Mouse (Mus musculus) neural tube, embryonic 12.5 days (tissue): ENCODE measurements around the gene Flot1. TPM values are rescaled to one million over a fixed set of nuclear protein-coding genes. Genes with fewer than 3 reads are reported as not detected.
A peak's percentile ranks its signal among the peaks of the same experiment; 100 is the strongest.

Experiments
- ATAC-seq: fragments of 200-750 bp; cut with Nextera tagmentation; 2 replicates; pipeline ENCODE4 v1.8.0; 2017; ENCODE audit warnings: low read depth, mild to moderate bottlenecking, moderate TSS enrichment, moderate library complexity; ENCODE audit not compliant: low FRiP score
- H3K27ac ChIP-seq: fragments of 300-500 bp; sonication (generic); 2 replicates; pipeline ENCODE4 v1.5.1; 2016
- H3K27me3 ChIP-seq: fragments of 300-500 bp; sonication (generic); replicated peaks from 2 replicates; pipeline ENCODE4 v1.6.1; 2016; ENCODE audit warnings: mild to moderate bottlenecking
- H3K36me3 ChIP-seq: fragments of 300-500 bp; sonication (generic); 2 replicates; pipeline ENCODE4 v1.6.1; 2016; ENCODE audit warnings: mild to moderate bottlenecking
- H3K4me1 ChIP-seq: fragments of 300-500 bp; sonication (generic); 2 replicates; pipeline ENCODE4 v1.6.1; 2016
- H3K4me2 ChIP-seq: fragments of 300-500 bp; sonication (generic); replicated peaks from 2 replicates; pipeline ENCODE4 v1.6.1; 2016; ENCODE audit warnings: mild to moderate bottlenecking
- H3K4me3 ChIP-seq: fragments of 300-500 bp; sonication (generic); 2 replicates; pipeline ENCODE4 v1.5.1; 2016
- H3K9ac ChIP-seq: fragments of 300-500 bp; sonication (generic); 2 replicates; pipeline ENCODE4 v1.6.1; 2016; ENCODE audit warnings: mild to moderate bottlenecking
- H3K9me3 ChIP-seq: fragments of 300-500 bp; sonication (generic); 2 replicates; pipeline ENCODE4 v1.6.1; 2016; ENCODE audit warnings: mild to moderate bottlenecking
- WGBS: fragments of 180-500 bp; shearing (Covaris S2); methylation state at CpG from one replicate; pipeline ENCODE4 v1.1.7; 2016; 5-methylcytosine and 5-hydroxymethylcytosine counted together
- polyA plus RNA-seq: library from polyadenylated mRNA; unstranded; fragments of >200 nt; fragmentation: Nextera tagmentation; extraction: Ambion mirVana; gene quantifications from 2 replicates; pipeline ENCODE4 v1.2.1, GENCODE M21; 2016

Gene Flot1
- polyA plus RNA-seq, 1 experiment from 2014 or later: 60.5 TPM

GRCm38 (mm10) chr17:35840561-35840960 lies 17.5 kb downstream of the Flot1 start:
- peak overlapping the region; percentile 24; the same call in 1 of the 2 replicates for H3K4me3 ChIP-seq
- no peak for ATAC-seq
- peaks cover 21% of the 10 kb centered on the region for H3K36me3 ChIP-seq
- peak overlapping the region; percentile 47 for H3K4me2 ChIP-seq
- H3K4me1 ChIP-seq: peaks cover 23% of the 10 kb centered on the region
- no peaks in the 10 kb centered on the region for H3K27me3 ChIP-seq
- H3K27ac ChIP-seq: no peak overlapping the region
- WGBS: 59% methylated on average over 14 of the region's 14 CpGs
- H3K9me3 ChIP-seq: no peaks in the 10 kb centered on the region
- H3K9ac ChIP-seq: no peak overlapping the region

- Histone ChIP-seq H3K4me2 (peak within 1 kb of the TSS; percentile 65), H3K27me3 (no peaks in the 10 kb centered on the region), H3K27ac (0 out of 2 replicates have a peak within 1 kb of the TSS, but pooled peaks have one; percentile 26), H3K9ac (peak within 1 kb of the TSS; percentile 64), H3K36me3 (peaks cover 21% of the 10 kb centered on the region), H3K4me3 (peak within 1 kb of the TSS; percentile 53), H3K4me1 (peaks cover 16% of the 10 kb centered on the region), H3K9me3 (no peaks in the 10 kb centered on the region)
- ATAC-seq: peak; percentile 88
- whole genome bisulfite sequencing: under 1% methylated on average over 59 of the region's 59 CpGs
These were observed 18.3 kb downstream of the Flot1 start, which contains the start of gene Mdc1 for GRCm38 (mm10) chr17:35841076-35841950. Gene Mdc1 (plus strand): TSS chr17:35841515.

GRCm38 (mm10) chr17:35842006-35842405 lies 19.0 kb downstream of the Flot1 start:
- no peaks in the 10 kb centered on the region for H3K9me3 ChIP-seq
- ATAC-seq: no peak
- WGBS: 20% methylated on average over 11 of the region's 11 CpGs
- H3K4me2 ChIP-seq: peak overlapping the region; percentile 65
- H3K4me1 ChIP-seq: peaks cover 16% of the 10 kb centered on the region
- 0 out of 2 replicates have a peak overlapping the region, but pooled peaks have one; percentile 26 for H3K27ac ChIP-seq
- peaks cover 21% of the 10 kb centered on the region for H3K36me3 ChIP-seq
- peak overlapping the region; percentile 53 for H3K4me3 ChIP-seq
- H3K9ac ChIP-seq: peak overlapping the region; percentile 64
- no peaks in the 10 kb centered on the region for H3K27me3 ChIP-seq

GRCm38 (mm10) chr17:35843514-35843913 lies 20.5 kb downstream of the Flot1 start:
- H3K4me1 ChIP-seq: peaks cover 16% of the 10 kb centered on the region
- no peak overlapping the region for H3K27ac ChIP-seq
- H3K27me3 ChIP-seq: no peaks in the 10 kb centered on the region
- H3K9me3 ChIP-seq: no peaks in the 10 kb centered on the region
- WGBS: 92% methylated on average over 3 of the region's 3 CpGs
- H3K4me2 ChIP-seq: no peak overlapping the region
- no peak overlapping the region for H3K9ac ChIP-seq
- ATAC-seq: no peak
- H3K36me3 ChIP-seq: peaks cover 36% of the 10 kb centered on the region
- no peak overlapping the region for H3K4me3 ChIP-seq

- Histone ChIP-seq H3K4me2 (no peak overlapping the region), H3K4me1 (no peaks in the 10 kb centered on the region), H3K27ac (no peak overlapping the region), H3K27me3 (no peaks in the 10 kb centered on the region), H3K4me3 (no peak overlapping the region), H3K9ac (no peak overlapping the region), H3K36me3 (peaks cover 76% of the 10 kb centered on the region), H3K9me3 (no peaks in the 10 kb centered on the region)
- ATAC-seq: no peak
- WGBS: 69% methylated on average over 1 of the region's 1 CpGs
These were observed 25.1 kb downstream of the Flot1 start for GRCm38 (mm10) chr17:35848112-35848511.

- Histone ChIP-seq H3K4me2 (no peak overlapping the region), H3K4me3 (no peak overlapping the region), H3K27me3 (no peaks in the 10 kb centered on the region), H3K9me3 (no peaks in the 10 kb centered on the region), H3K4me1 (no peaks in the 10 kb centered on the region), H3K9ac (no peak overlapping the region), H3K27ac (no peak overlapping the region), H3K36me3 (peaks cover 85% of the 10 kb centered on the region)
- WGBS: 94% methylated on average over 3 of the region's 3 CpGs
- no peak for ATAC-seq
These were observed 27.9 kb downstream of the Flot1 start for GRCm38 (mm10) chr17:35850974-35851373.

GRCm38 (mm10) chr17:35859371-35859770 lies 36.3 kb downstream of the Flot1 start:
- ATAC-seq: no peak
- no peaks in the 10 kb centered on the region for H3K27me3 ChIP-seq
- no peaks in the 10 kb centered on the region for H3K9me3 ChIP-seq
- H3K9ac ChIP-seq: no peak overlapping the region
- H3K4me2 ChIP-seq: no peak overlapping the region
- no peak overlapping the region for H3K4me3 ChIP-seq
- H3K27ac ChIP-seq: no peak overlapping the region
- 93% methylated on average over 1 of the region's 1 CpGs for WGBS
- peaks cover 8% of the 10 kb centered on the region; the same call in 1 of the 2 replicates for H3K4me1 ChIP-seq
- peaks cover 30% of the 10 kb centered on the region for H3K36me3 ChIP-seq

- Histone ChIP-seq H3K4me3 (no peak overlapping the region), H3K36me3 (peaks cover 25% of the 10 kb centered on the region), H3K4me1 (peaks cover 11% of the 10 kb centered on the region), H3K27ac (no peak overlapping the region), H3K27me3 (no peaks in the 10 kb centered on the region), H3K9ac (no peak overlapping the region), H3K9me3 (no peaks in the 10 kb centered on the region), H3K4me2 (no peak overlapping the region)
- ATAC-seq: no peak
- WGBS: 67% methylated on average over 2 of the region's 2 CpGs
These were observed 36.8 kb downstream of the Flot1 start for GRCm38 (mm10) chr17:35859835-35860234.

- no peak for ATAC-seq
- Histone ChIP-seq H3K27me3 (no peaks in the 10 kb centered on the region), H3K9me3 (no peaks in the 10 kb centered on the region), H3K4me3 (peak overlapping the region; percentile 54), H3K27ac (peak overlapping the region; percentile 79; the same call in 1 of the 2 replicates), H3K4me1 (peaks cover 18% of the 10 kb centered on the region), H3K4me2 (peak overlapping the region; percentile 69), H3K36me3 (peaks cover 21% of the 10 kb centered on the region), H3K9ac (peak overlapping the region; percentile 66)
- 5% methylated on average over 12 of the region's 12 CpGs for WGBS
These were observed 37.8 kb downstream of the Flot1 start for GRCm38 (mm10) chr17:35860831-35861197.

GRCm38 (mm10) chr17:35861198-35861857 lies 38.3 kb downstream of the Flot1 start, which contains the start of gene Nrm:
Gene Nrm (plus strand): TSS chr17:35861318.
- Histone ChIP-seq H3K36me3 (peaks cover 21% of the 10 kb centered on the region), H3K4me3 (peak within 1 kb of the TSS; percentile 54), H3K9me3 (no peaks in the 10 kb centered on the region), H3K27ac (peak within 1 kb of the TSS; percentile 79), H3K9ac (peak within 1 kb of the TSS; percentile 66), H3K27me3 (no peaks in the 10 kb centered on the region), H3K4me2 (peak within 1 kb of the TSS; percentile 69), H3K4me1 (peaks cover 18% of the 10 kb centered on the region)
- peak; percentile 85 for ATAC-seq
- under 1% methylated on average over 47 of the region's 47 CpGs for WGBS

GRCm38 (mm10) chr17:35864832-35865353 lies 41.9 kb downstream of the Flot1 start:
- no peaks in the 10 kb centered on the region; the same call in 1 of the 2 replicates for H3K36me3 ChIP-seq
- H3K27me3 ChIP-seq: no peaks in the 10 kb centered on the region
- peaks cover 49% of the 10 kb centered on the region for H3K4me1 ChIP-seq
- no peak for ATAC-seq
- H3K4me3 ChIP-seq: peak overlapping the region; percentile 61
- peak overlapping the region; percentile 95 for H3K27ac ChIP-seq
- H3K9me3 ChIP-seq: no peaks in the 10 kb centered on the region
- 24% methylated on average over 10 of the region's 10 CpGs for WGBS
- peak overlapping the region; percentile 92 for H3K9ac ChIP-seq
- H3K4me2 ChIP-seq: peak overlapping the region; percentile 100
